Mouse (Mus musculus) stomach, postnatal 0 days (tissue): ENCODE results near the gene Plekhg5. TPM values are rescaled to one million over a fixed set of nuclear protein-coding genes. Genes with fewer than 3 reads are reported as not detected.

ENCODE experiments used
- ATAC-seq: fragments of 200-750 bp; cut with Nextera tagmentation; 2 replicates; pipeline ENCODE4 v1.8.0; 2017; ENCODE audit not compliant: low FRiP score, low TSS enrichment
- DNase-seq: peaks from one replicate; pipeline ENCODE4 v3.0.0-alpha.2; 2016; ENCODE audit warnings: low spot score
- H3K27ac ChIP-seq: fragments of 300-500 bp; sonication (generic); replicated peaks from 2 replicates; pipeline ENCODE4 v1.5.1; 2014; ENCODE audit warnings: mild to moderate bottlenecking, control low read depth
- H3K27me3 ChIP-seq: fragments of 300-500 bp; sonication (generic); 2 replicates; pipeline ENCODE4 v1.6.1; 2014; ENCODE audit warnings: low read length; ENCODE audit not compliant: control insufficient read depth, insufficient read depth
- H3K36me3 ChIP-seq: fragments of 300-500 bp; sonication (generic); 2 replicates; pipeline ENCODE4 v1.6.1; 2014; ENCODE audit warnings: low read length, mixed read lengths; ENCODE audit not compliant: control insufficient read depth, insufficient read depth
- H3K4me1 ChIP-seq: fragments of 300-500 bp; sonication (generic); replicated peaks from 2 replicates; pipeline ENCODE4 v1.6.1; 2014; ENCODE audit warnings: antibody characterized with exemption; ENCODE audit not compliant: control insufficient read depth, insufficient read depth
- H3K4me2 ChIP-seq: fragments of 300-500 bp; sonication (generic); replicated peaks from 2 replicates; pipeline ENCODE4 v1.6.1; 2014; ENCODE audit warnings: low read depth, mild to moderate bottlenecking, control low read depth, moderate library complexity
- H3K4me3 ChIP-seq: fragments of 300-500 bp; sonication (generic); 2 replicates; pipeline ENCODE4 v1.5.1; 2014; ENCODE audit warnings: low read depth, low read length, control low read depth
- H3K9ac ChIP-seq: fragments of 300-500 bp; sonication (generic); 2 replicates; pipeline ENCODE4 v1.6.1; 2014; ENCODE audit warnings: mild to moderate bottlenecking, low read length, control low read depth, mixed read lengths
- H3K9me3 ChIP-seq: fragments of 300-500 bp; sonication (generic); 2 replicates; pipeline ENCODE4 v1.6.1; 2016; ENCODE audit warnings: low read length; ENCODE audit not compliant: control insufficient read depth
- CTCF ChIP-seq: IDR thresholded peaks from 2 replicates; pipeline ENCODE4 v1.5.1; 2016; ENCODE audit warnings: antibody characterized with exemption, low read depth, mild to moderate bottlenecking, moderate library complexity
- EP300 ChIP-seq: optimal IDR thresholded peaks from 2 replicates; pipeline ENCODE3; 2016; ENCODE audit warnings: antibody characterized with exemption
- WGBS: fragments of 180-500 bp; shearing (Covaris S2); extraction: QIAGEN DNeasy Blood & Tissue Kit; methylation state at CpG from one replicate; pipeline ENCODE4 v1.1.7; 2014; 5-methylcytosine and 5-hydroxymethylcytosine counted together
- polyA plus RNA-seq: library from polyadenylated mRNA; unstranded; fragments of >200 nt; fragmentation: Nextera tagmentation; extraction: Ambion mirVana; gene quantifications from 2 replicates; pipeline ENCODE4 v1.2.1, GENCODE M21; 2015

The Plekhg5 gene
- polyA plus RNA-seq, 1 experiment from 2014 or later: 6.4 TPM

DNA sequence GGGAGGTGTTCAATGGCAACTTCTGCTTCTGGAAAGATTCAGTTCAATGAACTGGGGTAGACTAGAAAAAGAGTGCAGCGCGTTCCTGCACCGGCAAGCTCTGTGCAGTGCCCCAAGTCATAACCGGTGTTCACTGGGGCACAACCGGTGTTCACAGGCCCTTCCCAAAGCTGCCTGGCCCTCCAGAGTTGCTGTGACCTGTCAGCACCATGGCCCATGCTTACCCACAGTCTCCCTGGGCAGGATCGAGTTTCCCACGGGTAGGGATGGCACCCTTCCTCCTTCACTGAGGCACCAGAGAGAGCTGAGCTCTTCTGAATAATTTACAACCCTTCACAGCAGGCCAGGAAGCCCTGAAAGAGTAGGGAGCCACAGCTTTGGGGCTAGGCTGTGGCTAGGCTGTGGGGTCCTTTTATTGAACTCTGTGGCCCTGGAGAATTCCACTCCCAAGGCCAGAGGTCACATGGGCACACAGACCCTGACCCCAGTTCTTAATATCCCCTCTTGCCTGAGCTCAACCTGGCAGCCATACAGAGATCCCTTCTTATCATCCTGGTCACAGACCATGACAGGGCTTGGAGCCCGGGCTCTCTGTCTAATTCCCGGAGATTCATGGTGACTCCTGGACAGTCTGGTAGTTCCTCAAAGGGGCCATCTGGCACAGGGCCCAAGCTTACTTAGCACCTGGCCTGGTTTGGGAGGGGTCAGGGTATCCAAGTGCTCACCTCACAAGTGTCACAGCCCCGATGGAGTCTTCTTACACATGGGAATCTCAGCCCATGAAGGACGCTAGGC lies 73.9 kb downstream of the Plekhg5 start:
- H3K9ac ChIP-seq: no peak overlapping the region
- H3K27ac ChIP-seq: no peak overlapping the region
- 71% methylated on average over 11 of the region's 11 CpGs for WGBS
- no peak for TF ChIP-seq EP300
- TF ChIP-seq CTCF: no peak
- no peak for DNase-seq
- H3K4me2 ChIP-seq: no peak overlapping the region
- peak; percentile 16; the same call in 1 of the 2 replicates for ATAC-seq
- H3K9me3 ChIP-seq: no peaks in the 10 kb centered on the region
- H3K4me1 ChIP-seq: no peaks in the 10 kb centered on the region
- H3K4me3 ChIP-seq: no peak overlapping the region
- no peaks in the 10 kb centered on the region for H3K36me3 ChIP-seq
- H3K27me3 ChIP-seq: no peaks in the 10 kb centered on the region

DNA sequence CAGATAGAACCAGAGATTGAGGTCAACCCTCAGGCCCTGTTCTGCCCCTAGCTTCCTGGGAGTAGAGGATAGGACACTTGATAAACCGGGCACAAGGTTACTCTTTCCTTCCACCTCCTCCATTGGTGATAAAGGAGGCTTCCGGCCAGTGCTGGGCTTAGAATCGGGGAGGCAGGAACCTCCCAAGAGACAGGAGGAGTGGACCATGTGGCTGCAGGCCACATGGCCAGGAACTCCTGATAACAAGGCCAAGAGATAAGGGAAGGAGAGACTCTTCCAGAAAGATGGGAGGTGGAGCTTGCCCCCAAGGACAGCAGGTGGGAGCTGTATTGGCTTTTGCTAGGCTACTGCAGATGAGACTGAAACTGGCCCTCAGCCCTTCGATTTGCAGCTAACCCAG lies 78.2 kb downstream of the Plekhg5 start:
- no peaks in the 10 kb centered on the region for H3K36me3 ChIP-seq
- 70% methylated on average over 4 of the region's 4 CpGs for WGBS

DNA sequence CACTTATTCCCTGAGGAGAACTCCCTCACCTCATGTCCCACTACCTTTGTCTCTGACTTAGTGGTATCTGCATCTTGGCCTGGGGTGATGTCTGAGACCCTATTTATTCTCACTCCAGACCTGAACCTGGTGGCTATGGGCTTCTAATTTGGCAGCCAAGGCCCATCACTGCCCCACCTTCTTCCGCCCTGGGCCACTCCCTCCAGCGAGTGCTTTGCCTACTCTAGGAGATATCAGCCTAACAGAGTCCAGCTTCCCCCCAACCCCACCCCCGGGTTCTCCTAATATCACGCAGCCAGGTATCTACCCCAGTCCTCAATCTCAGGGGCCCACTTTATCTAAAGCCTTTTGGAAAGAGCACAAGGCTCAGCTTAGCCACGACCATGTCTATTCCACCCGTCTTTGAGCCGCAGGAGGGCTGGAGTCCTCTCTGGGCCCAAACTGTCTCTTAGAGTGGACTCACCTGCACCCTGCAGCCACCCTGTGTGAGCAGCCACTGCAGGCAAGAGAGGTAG lies 79.2 kb downstream of the Plekhg5 start:
- H3K27me3 ChIP-seq: 0 out of 2 replicates have a peak, but pooled peaks cover 2% of the 10 kb centered on the region
- ATAC-seq: no peak
- H3K27ac ChIP-seq: no peak overlapping the region
- no peaks in the 10 kb centered on the region for H3K9me3 ChIP-seq
- 0 out of 2 replicates have a peak, but pooled peaks cover 2% of the 10 kb centered on the region for H3K4me1 ChIP-seq
- H3K4me2 ChIP-seq: peak overlapping the region; percentile 60
- H3K4me3 ChIP-seq: peak overlapping the region; percentile 39
- peak overlapping the region; percentile 41; the same call in 1 of the 2 replicates for H3K9ac ChIP-seq
- no peaks in the 10 kb centered on the region for H3K36me3 ChIP-seq
- WGBS: 36% methylated on average over 7 of the region's 7 CpGs
- TF ChIP-seq CTCF (no peak), EP300 (no peak)
- DNase-seq: no peak

More for the DNA sequence above, 78.2 kb downstream of the Plekhg5 start:
- TF ChIP-seq CTCF: no peak
- no peak for TF ChIP-seq EP300
- H3K27ac ChIP-seq: no peak overlapping the region
- ATAC-seq (no peak), DNase-seq (no peak)
- no peak overlapping the region for H3K4me3 ChIP-seq
- no peaks in the 10 kb centered on the region for H3K9me3 ChIP-seq
- H3K9ac ChIP-seq: no peak overlapping the region
- H3K4me2 ChIP-seq: no peak overlapping the region
- 0 out of 2 replicates have a peak, but pooled peaks cover 2% of the 10 kb centered on the region for H3K27me3 ChIP-seq
- H3K4me1 ChIP-seq: 0 out of 2 replicates have a peak, but pooled peaks cover 2% of the 10 kb centered on the region

DNA sequence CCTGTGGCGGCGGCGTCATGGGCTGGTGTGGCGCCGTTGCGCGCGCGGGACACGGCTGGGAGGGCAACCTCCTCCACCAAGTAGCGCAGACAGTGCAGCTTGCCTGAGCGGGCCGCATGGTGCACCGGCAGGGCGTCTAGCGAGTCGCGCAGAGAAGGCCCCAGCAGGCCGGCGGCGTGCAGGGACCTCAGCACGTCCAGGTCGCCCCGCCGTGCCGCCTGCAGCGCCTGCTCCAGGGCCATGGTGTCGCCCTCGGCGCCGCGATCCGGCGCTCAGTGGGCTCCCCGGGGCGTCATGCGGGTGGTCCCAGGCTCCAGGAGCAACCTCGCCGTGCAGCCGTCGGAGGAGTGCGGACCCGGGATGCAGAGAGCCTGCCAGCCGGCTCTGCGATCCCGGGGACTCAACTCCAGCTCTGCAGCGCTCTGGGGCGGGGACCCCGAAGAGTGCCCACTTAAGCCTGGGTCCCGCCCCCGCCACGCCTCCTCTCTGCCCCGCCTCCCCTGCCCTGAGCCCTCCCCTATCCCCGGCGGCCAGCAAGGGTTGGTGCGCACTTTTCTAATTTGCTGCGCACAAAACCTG lies 79.8 kb downstream of the Plekhg5 start, which contains the start of gene Espn:
Espn (minus strand) TSS at position 406 of the 579 bp plus-strand sequence.
- Histone ChIP-seq H3K9me3 (no peaks in the 10 kb centered on the region), H3K27me3 (0 out of 2 replicates have a peak, but pooled peaks cover 2% of the 10 kb centered on the region), H3K4me2 (peak within 1 kb of the TSS; percentile 60), H3K27ac (no peak within 1 kb of the TSS), H3K9ac (peak within 1 kb of the TSS; percentile 41), H3K4me3 (peak within 1 kb of the TSS; percentile 39), H3K36me3 (no peaks in the 10 kb centered on the region), H3K4me1 (0 out of 2 replicates have a peak, but pooled peaks cover 2% of the 10 kb centered on the region)
- DNase-seq (peak; percentile 76), ATAC-seq (peak; percentile 55)
- 2% methylated on average over 48 of the region's 57 CpGs for WGBS
- TF ChIP-seq EP300 (no peak), CTCF (no peak)

DNA sequence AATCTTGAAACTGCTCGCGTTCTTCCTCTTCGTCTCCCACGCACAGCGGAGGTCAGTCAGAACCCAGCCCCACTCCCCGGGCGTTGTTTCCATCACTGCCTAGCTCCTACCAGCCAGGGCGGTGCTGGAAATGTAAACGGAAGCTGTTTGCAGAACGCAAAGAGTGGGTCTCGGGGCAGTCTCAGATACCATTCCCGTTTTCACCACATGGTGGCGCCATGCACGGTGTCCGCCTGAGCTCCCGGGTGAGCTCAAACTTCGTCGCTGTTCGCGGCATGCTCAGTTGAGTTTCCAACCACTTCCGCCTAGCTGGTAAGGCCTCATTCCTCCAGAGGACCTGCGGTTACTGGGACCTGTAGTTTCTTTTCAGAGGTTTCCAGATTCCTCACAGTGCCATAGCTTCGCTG lies 81.5 kb downstream of the Plekhg5 start:
- H3K9me3 ChIP-seq: no peaks in the 10 kb centered on the region
- no peak overlapping the region for H3K9ac ChIP-seq
- 0 out of 2 replicates have a peak, but pooled peaks cover 2% of the 10 kb centered on the region for H3K27me3 ChIP-seq
- 0 out of 2 replicates have a peak overlapping the region, but pooled peaks have one; percentile 12 for H3K4me3 ChIP-seq
- H3K36me3 ChIP-seq: no peaks in the 10 kb centered on the region
- TF ChIP-seq EP300: no peak
- peak; percentile 92 for TF ChIP-seq CTCF
- 0 out of 2 replicates have a peak, but pooled peaks cover 8% of the 10 kb centered on the region for H3K4me1 ChIP-seq
- H3K4me2 ChIP-seq: peak overlapping the region; percentile 45; the same call in 1 of the 2 replicates
- DNase-seq (peak; percentile 97), ATAC-seq (peak; percentile 91)
- 2% methylated on average over 23 of the region's 23 CpGs for WGBS
- peak overlapping the region; percentile 61; the same call in 1 of the 2 replicates for H3K27ac ChIP-seq
